Mouse (Mus musculus): ENCODE data around the gene Srrm2.

Srrm2 gene

GRCm38 (mm10) chr17:23790269-23791078, at the start of gene Srrm2:
Srrm2 (plus strand) TSS chr17:23790532.
- DNase-seq (ENCODE audit: low spot score), result peak; percentile 61

- no peak for DNase-seq (ENCODE audit: low spot score)
These were observed 49.7 kb upstream of the Srrm2 start, which contains the start of gene Paqr4 for GRCm38 (mm10) chr17:23740598-23741021. Paqr4 (minus strand) TSS chr17:23740867.

- DNase-seq (ENCODE audit: low spot score), result no peak
These were observed 48.7 kb upstream of the Srrm2 start for GRCm38 (mm10) chr17:23741359-23742209.

GRCm38 (mm10) chr17:23742210-23742793, 48.0 kb upstream of the Srrm2 start:
- no peak for DNase-seq (ENCODE audit: low spot score)

- DNase-seq (ENCODE audit: low spot score), result no peak
These were observed 47.4 kb upstream of the Srrm2 start for GRCm38 (mm10) chr17:23742941-23743340.

- DNase-seq (ENCODE audit: low spot score), result no peak
These were observed 46.3 kb upstream of the Srrm2 start for GRCm38 (mm10) chr17:23744076-23744475.

GRCm38 (mm10) chr17:23744651-23745050, 45.7 kb upstream of the Srrm2 start:
- no peak for DNase-seq (ENCODE audit: low spot score)

GRCm38 (mm10) chr17:23745301-23746251, 44.8 kb upstream of the Srrm2 start, which contains the start of gene Kremen2:
Kremen2 (minus strand) TSS chr17:23745833.
- no peak for DNase-seq (ENCODE audit: low spot score)

GRCm38 (mm10) chr17:23746311-23746710, 44.0 kb upstream of the Srrm2 start:
- DNase-seq (ENCODE audit: low spot score), result no peak

- no peak for DNase-seq (ENCODE audit: low spot score)
These were observed 43.6 kb upstream of the Srrm2 start for GRCm38 (mm10) chr17:23746767-23747166.

- DNase-seq (ENCODE audit: low spot score), result no peak
These were observed 42.9 kb upstream of the Srrm2 start for GRCm38 (mm10) chr17:23747471-23747870.

- DNase-seq (ENCODE audit: low spot score), result no peak
These were observed 42.3 kb upstream of the Srrm2 start for GRCm38 (mm10) chr17:23748026-23748425.

GRCm38 (mm10) chr17:23748631-23749391, 41.5 kb upstream of the Srrm2 start:
- DNase-seq (ENCODE audit: low spot score), result no peak

- no peak for DNase-seq (ENCODE audit: low spot score)
These were observed 40.7 kb upstream of the Srrm2 start for GRCm38 (mm10) chr17:23749400-23750191.

- no peak for DNase-seq (ENCODE audit: low spot score)
These were observed 34.6 kb upstream of the Srrm2 start for GRCm38 (mm10) chr17:23755689-23756088.

- no peak for DNase-seq (ENCODE audit: low spot score)
These were observed 32.8 kb upstream of the Srrm2 start for GRCm38 (mm10) chr17:23757581-23757980.

GRCm38 (mm10) chr17:23758801-23759200, 31.5 kb upstream of the Srrm2 start:
- DNase-seq (ENCODE audit: low spot score), result no peak

GRCm38 (mm10) chr17:23760231-23760630, 30.1 kb upstream of the Srrm2 start:
- no peak for DNase-seq (ENCODE audit: low spot score)

GRCm38 (mm10) chr17:23761155-23761554, 29.2 kb upstream of the Srrm2 start:
- no peak for DNase-seq (ENCODE audit: low spot score)

GRCm38 (mm10) chr17:23762976-23763375, 27.4 kb upstream of the Srrm2 start:
- no peak for DNase-seq (ENCODE audit: low spot score)
